Mouse (Mus musculus): ENCODE measurements at regions not wholly inside any gene's neighbourhood (a gene's known extent, or its start where the extent isn't known, plus 50 kb on each side); places are given as distances from the start of the nearest gene placed in this dataset.
"Not testable (repeated sequence)": the region's sequence is repeated elsewhere in the genome, so short reads cannot be mapped to it uniquely, and the experiment has no call there.

GRCm38 (mm10) chr16:77835767-77836166 is 233.9 kb upstream of the Gm11146 start:
- DNase-seq: no peak

GRCm38 (mm10) chr16:77827322-77828117 is 225.6 kb upstream of the Gm11146 start:
- no peak for DNase-seq

GRCm38 (mm10) chr16:77799709-77800108 is 197.8 kb upstream of the Gm11146 start:
- DNase-seq: no peak

GRCm38 (mm10) chr16:77796926-77797325 is 195.0 kb upstream of the Gm11146 start:
- no peak for DNase-seq

GRCm38 (mm10) chr16:77789652-77790051 is 187.8 kb upstream of the Gm11146 start:
- DNase-seq: no peak

- no peak for DNase-seq
These were observed 187.3 kb upstream of the Gm11146 start for GRCm38 (mm10) chr16:77789206-77789605.

- no peak for DNase-seq
These were observed 186.9 kb upstream of the Gm11146 start for GRCm38 (mm10) chr16:77788781-77789150.

- no peak for DNase-seq
These were observed 186.3 kb upstream of the Gm11146 start for GRCm38 (mm10) chr16:77788041-77788780.

- no peak for DNase-seq
These were observed 185.1 kb upstream of the Gm11146 start for GRCm38 (mm10) chr16:77787025-77787424.

- DNase-seq: no peak
These were observed 177.1 kb upstream of the Gm11146 start for GRCm38 (mm10) chr16:77779019-77779418.

- no peak for DNase-seq
These were observed 170.2 kb upstream of the Gm11146 start for GRCm38 (mm10) chr16:77772075-77772474.

GRCm38 (mm10) chr16:77760926-77761347 is 159.0 kb upstream of the Gm11146 start:
- DNase-seq: no peak

- DNase-seq: no peak
These were observed 158.6 kb upstream of the Gm11146 start for GRCm38 (mm10) chr16:77760479-77760878.

GRCm38 (mm10) chr16:77759997-77760396 is 158.1 kb upstream of the Gm11146 start:
- DNase-seq: no peak

- no peak for DNase-seq
These were observed 153.0 kb upstream of the Gm11146 start for GRCm38 (mm10) chr16:77754882-77755281.

GRCm38 (mm10) chr16:77749474-77749873 is 147.6 kb upstream of the Gm11146 start:
- no peak for DNase-seq

GRCm38 (mm10) chr16:77743838-77744237 is 141.9 kb upstream of the Gm11146 start:
- no peak for DNase-seq

- no peak for DNase-seq
These were observed 136.9 kb upstream of the Gm11146 start for GRCm38 (mm10) chr16:77738821-77739220.

- DNase-seq: no peak
These were observed 117.5 kb upstream of the Gm11146 start for GRCm38 (mm10) chr16:77719377-77719776.

- not testable (repeated sequence) for DNase-seq
These were observed 115.9 kb upstream of the Gm11146 start for GRCm38 (mm10) chr16:77717766-77718165.

GRCm38 (mm10) chr16:77704726-77705125 is 102.8 kb upstream of the Gm11146 start:
- DNase-seq: peak; percentile 1

- no peak for DNase-seq
These were observed 93.5 kb upstream of the Gm11146 start for GRCm38 (mm10) chr16:77695443-77695842.

- DNase-seq: no peak
These were observed 85.4 kb upstream of the Gm11146 start for GRCm38 (mm10) chr16:77687056-77687839.

Measured in adrenal gland, postnatal 25 days (tissue).